Mouse (Mus musculus): ENCODE data around the gene Pak1ip1. TPM values are rescaled to one million over a fixed set of nuclear protein-coding genes. Genes with fewer than 3 reads are reported as not detected.

Gene Pak1ip1
- polyA plus RNA-seq, 1 experiment: 55.1 TPM

GRCm38 (mm10) chr13:41015829-41016634 is 15.2 kb downstream of the Pak1ip1 start, which contains the start of gene Tmem14c:
Gene Tmem14c (plus strand): TSS chr13:41016292.
- H3K27me3 ChIP-seq (ENCODE audit: control insufficient read depth, insufficient read depth, low read length): no peaks in the 10 kb centered on the region
- peak; percentile 95 to 96 for DNase-seq
- under 1% methylated on average over 43 of the region's 43 CpGs for WGBS
- H3K4me1 ChIP-seq (ENCODE audit: control insufficient read depth, insufficient read depth, low read length): peaks cover 10% of the 10 kb centered on the region
- H3K4me3 ChIP-seq (replicated peaks; ENCODE audit: insufficient read depth, low read depth, low read length): peak within 1 kb of the TSS; percentile 80
- TF ChIP-seq POLR2A (IDR thresholded peaks at IDR 0.05; ENCODE audit: borderline replicate concordance, insufficient read depth, low read length) (peak; percentile 92), CTCF (IDR thresholded peaks at IDR 0.05; ENCODE audit: borderline replicate concordance, insufficient read depth, low read depth, low read length) (no peak)
- H3K27ac ChIP-seq (ENCODE audit: insufficient read depth, low read length): peak within 1 kb of the TSS; percentile 67

GRCm38 (mm10) chr13:41016797-41017405 is 16.1 kb downstream of the Pak1ip1 start:
- H3K4me1 ChIP-seq (ENCODE audit: control insufficient read depth, insufficient read depth, low read length): peaks cover 10% of the 10 kb centered on the region
- peak; percentile 15 to 25 for DNase-seq
- WGBS: 19% methylated on average over 12 of the region's 12 CpGs
- peak overlapping the region; percentile 80 for H3K4me3 ChIP-seq (replicated peaks; ENCODE audit: insufficient read depth, low read depth, low read length)
- no peak overlapping the region for H3K27ac ChIP-seq (ENCODE audit: insufficient read depth, low read length)
- H3K27me3 ChIP-seq (ENCODE audit: control insufficient read depth, insufficient read depth, low read length): no peaks in the 10 kb centered on the region
- no peak for TF ChIP-seq POLR2A (IDR thresholded peaks at IDR 0.05; ENCODE audit: borderline replicate concordance, insufficient read depth, low read length)
- no peak for TF ChIP-seq CTCF (IDR thresholded peaks at IDR 0.05; ENCODE audit: borderline replicate concordance, insufficient read depth, low read depth, low read length)

GRCm38 (mm10) chr13:41017832-41018231 is 17.0 kb downstream of the Pak1ip1 start:
- TF ChIP-seq POLR2A (IDR thresholded peaks at IDR 0.05; ENCODE audit: borderline replicate concordance, insufficient read depth, low read length) (no peak), CTCF (IDR thresholded peaks at IDR 0.05; ENCODE audit: borderline replicate concordance, insufficient read depth, low read depth, low read length) (no peak)
- H3K4me1 ChIP-seq (ENCODE audit: control insufficient read depth, insufficient read depth, low read length): peaks cover 10% of the 10 kb centered on the region
- no peaks in the 10 kb centered on the region for H3K27me3 ChIP-seq (ENCODE audit: control insufficient read depth, insufficient read depth, low read length)
- 78% methylated on average over 4 of the region's 4 CpGs for WGBS
- DNase-seq: no peak
- no peak overlapping the region for H3K4me3 ChIP-seq (replicated peaks; ENCODE audit: insufficient read depth, low read depth, low read length)
- H3K27ac ChIP-seq (ENCODE audit: insufficient read depth, low read length): no peak overlapping the region

- no peak for DNase-seq
- H3K4me3 ChIP-seq (replicated peaks; ENCODE audit: insufficient read depth, low read depth, low read length): no peak overlapping the region
- no peak for TF ChIP-seq POLR2A (IDR thresholded peaks at IDR 0.05; ENCODE audit: borderline replicate concordance, insufficient read depth, low read length)
- TF ChIP-seq CTCF (IDR thresholded peaks at IDR 0.05; ENCODE audit: borderline replicate concordance, insufficient read depth, low read depth, low read length): no peak
- no peak overlapping the region for H3K27ac ChIP-seq (ENCODE audit: insufficient read depth, low read length)
- peaks cover 10% of the 10 kb centered on the region for H3K4me1 ChIP-seq (ENCODE audit: control insufficient read depth, insufficient read depth, low read length)
- H3K27me3 ChIP-seq (ENCODE audit: control insufficient read depth, insufficient read depth, low read length): no peaks in the 10 kb centered on the region
- 87% methylated on average over 9 of the region's 9 CpGs for WGBS
These were observed 17.4 kb downstream of the Pak1ip1 start for GRCm38 (mm10) chr13:41018236-41018635.

- Histone ChIP-seq H3K27me3 (ENCODE audit: control insufficient read depth, insufficient read depth, low read length) (no peaks in the 10 kb centered on the region), H3K4me3 (replicated peaks; ENCODE audit: insufficient read depth, low read depth, low read length) (no peak overlapping the region), H3K27ac (ENCODE audit: insufficient read depth, low read length) (no peak overlapping the region), H3K4me1 (ENCODE audit: control insufficient read depth, insufficient read depth, low read length) (peaks cover 10% of the 10 kb centered on the region)
- 90% methylated on average over 13 of the region's 13 CpGs for WGBS
- TF ChIP-seq POLR2A (IDR thresholded peaks at IDR 0.05; ENCODE audit: borderline replicate concordance, insufficient read depth, low read length): no peak
- no peak for TF ChIP-seq CTCF (IDR thresholded peaks at IDR 0.05; ENCODE audit: borderline replicate concordance, insufficient read depth, low read depth, low read length)
- DNase-seq: no peak
These were observed 18.2 kb downstream of the Pak1ip1 start for GRCm38 (mm10) chr13:41018756-41019591.

GRCm38 (mm10) chr13:41020494-41020893 is 19.7 kb downstream of the Pak1ip1 start:
- Histone ChIP-seq H3K27me3 (ENCODE audit: control insufficient read depth, insufficient read depth, low read length) (no peaks in the 10 kb centered on the region), H3K4me1 (ENCODE audit: control insufficient read depth, insufficient read depth, low read length) (peaks cover 7% of the 10 kb centered on the region), H3K27ac (ENCODE audit: insufficient read depth, low read length) (no peak overlapping the region), H3K4me3 (replicated peaks; ENCODE audit: insufficient read depth, low read depth, low read length) (no peak overlapping the region)
- no peak for DNase-seq
- TF ChIP-seq CTCF (IDR thresholded peaks at IDR 0.05; ENCODE audit: borderline replicate concordance, insufficient read depth, low read depth, low read length): no peak
- 56% methylated on average over 7 of the region's 7 CpGs for WGBS

GRCm38 (mm10) chr13:41021607-41022006 is 20.8 kb downstream of the Pak1ip1 start:
- H3K27me3 ChIP-seq (ENCODE audit: control insufficient read depth, insufficient read depth, low read length): no peaks in the 10 kb centered on the region
- H3K4me3 ChIP-seq (replicated peaks; ENCODE audit: insufficient read depth, low read depth, low read length): no peak overlapping the region
- no peak for DNase-seq
- 82% methylated on average over 6 of the region's 6 CpGs for WGBS
- H3K27ac ChIP-seq (ENCODE audit: insufficient read depth, low read length): no peak overlapping the region
- peaks cover 7% of the 10 kb centered on the region for H3K4me1 ChIP-seq (ENCODE audit: control insufficient read depth, insufficient read depth, low read length)
- TF ChIP-seq CTCF (IDR thresholded peaks at IDR 0.05; ENCODE audit: borderline replicate concordance, insufficient read depth, low read depth, low read length) (no peak), POLR2A (IDR thresholded peaks at IDR 0.05; ENCODE audit: borderline replicate concordance, insufficient read depth, low read length) (no peak)

All from cerebellum, adult 2 months (tissue).